Mouse (Mus musculus): Measurements from ENCODE around the gene Dtx3. TPM values are rescaled to one million over a fixed set of nuclear protein-coding genes. Genes with fewer than 3 reads are reported as not detected.

The Dtx3 gene
- polyA plus RNA-seq, 1 experiment from 2014 or later = 95.8 TPM

GRCm38 (mm10) chr10:127170837-127171272 lies 24.7 kb downstream of the Dtx3 start:
- Histone ChIP-seq H3K9ac (ENCODE audit: low read length) (0 out of 2 replicates have a peak overlapping the region, but pooled peaks have one; percentile 22), H3K4me3 (ENCODE audit: low read depth, low read length) (peak overlapping the region; percentile 32), H3K9me3 (ENCODE audit: control insufficient read depth, low read length) (no peaks in the 10 kb centered on the region), H3K4me1 (replicated peaks; ENCODE audit: control insufficient read depth, insufficient read depth, low read length) (peaks cover 13% of the 10 kb centered on the region), H3K27ac (ENCODE audit: low read depth) (no peak overlapping the region), H3K27me3 (replicated peaks; ENCODE audit: control insufficient read depth, insufficient read depth, low read length) (peaks cover 47% of the 10 kb centered on the region), H3K4me2 (ENCODE audit: low read length) (peak overlapping the region; percentile 61), H3K36me3 (ENCODE audit: control insufficient read depth, insufficient read depth, low read length) (0 out of 2 replicates have a peak, but pooled peaks cover 4% of the 10 kb centered on the region)
- DNase-seq (ENCODE audit: low spot score) (peak; percentile 91), ATAC-seq (replicated peaks; ENCODE audit: low FRiP score, low TSS enrichment, low read depth) (peak; percentile 67)
- under 1% methylated on average over 29 of the region's 29 CpGs for WGBS

- ATAC-seq (replicated peaks; ENCODE audit: low FRiP score, low TSS enrichment, low read depth) = no peak
- DNase-seq (ENCODE audit: low spot score) = no peak
- Histone ChIP-seq H3K9ac (ENCODE audit: low read length) (no peak overlapping the region), H3K9me3 (ENCODE audit: control insufficient read depth, low read length) (no peaks in the 10 kb centered on the region), H3K4me1 (replicated peaks; ENCODE audit: control insufficient read depth, insufficient read depth, low read length) (peaks cover 18% of the 10 kb centered on the region), H3K4me3 (ENCODE audit: low read depth, low read length) (peak overlapping the region; percentile 32), H3K4me2 (ENCODE audit: low read length) (peak overlapping the region; percentile 61), H3K27me3 (replicated peaks; ENCODE audit: control insufficient read depth, insufficient read depth, low read length) (peaks cover 52% of the 10 kb centered on the region), H3K36me3 (ENCODE audit: control insufficient read depth, insufficient read depth, low read length) (0 out of 2 replicates have a peak, but pooled peaks cover 4% of the 10 kb centered on the region), H3K27ac (ENCODE audit: low read depth) (no peak overlapping the region)
- 11% methylated on average over 22 of the region's 22 CpGs for WGBS
Measured at GRCm38 (mm10) chr10:127170002-127170401, 25.5 kb downstream of the Dtx3 start.

- DNase-seq (ENCODE audit: low spot score) = no peak
- H3K4me3 ChIP-seq (ENCODE audit: low read depth, low read length) = 0 out of 2 replicates have a peak overlapping the region, but pooled peaks have one; percentile 62
Measured at GRCm38 (mm10) chr10:127167614-127168192, 27.8 kb downstream of the Dtx3 start.

GRCm38 (mm10) chr10:127166771-127167613 lies 28.5 kb downstream of the Dtx3 start:
- H3K4me3 ChIP-seq (ENCODE audit: low read depth, low read length) = peak overlapping the region; percentile 62
- DNase-seq (ENCODE audit: low spot score) = no peak
- H3K27me3 ChIP-seq (replicated peaks; ENCODE audit: control insufficient read depth, insufficient read depth, low read length) = peaks cover 52% of the 10 kb centered on the region
- H3K4me2 ChIP-seq (ENCODE audit: low read length) = peak overlapping the region; percentile 100
- no peak for ATAC-seq (replicated peaks; ENCODE audit: low FRiP score, low TSS enrichment, low read depth)
- H3K4me1 ChIP-seq (replicated peaks; ENCODE audit: control insufficient read depth, insufficient read depth, low read length) = peaks cover 22% of the 10 kb centered on the region
- H3K27ac ChIP-seq (ENCODE audit: low read depth) = 0 out of 2 replicates have a peak overlapping the region, but pooled peaks have one; percentile 1
- peak overlapping the region; percentile 81 for H3K9ac ChIP-seq (ENCODE audit: low read length)
- WGBS = 27% methylated on average over 15 of the region's 15 CpGs
- H3K9me3 ChIP-seq (ENCODE audit: control insufficient read depth, low read length) = no peaks in the 10 kb centered on the region
- H3K36me3 ChIP-seq (ENCODE audit: control insufficient read depth, insufficient read depth, low read length) = 0 out of 2 replicates have a peak, but pooled peaks cover 4% of the 10 kb centered on the region

More at GRCm38 (mm10) chr10:127167614-127168192, 27.8 kb downstream of the Dtx3 start:
- no peaks in the 10 kb centered on the region for H3K9me3 ChIP-seq (ENCODE audit: control insufficient read depth, low read length)
- WGBS = 16% methylated on average over 10 of the region's 10 CpGs
- peak overlapping the region; percentile 100 for H3K4me2 ChIP-seq (ENCODE audit: low read length)
- peaks cover 22% of the 10 kb centered on the region for H3K4me1 ChIP-seq (replicated peaks; ENCODE audit: control insufficient read depth, insufficient read depth, low read length)
- ATAC-seq (replicated peaks; ENCODE audit: low FRiP score, low TSS enrichment, low read depth) = no peak
- H3K27ac ChIP-seq (ENCODE audit: low read depth) = 0 out of 2 replicates have a peak overlapping the region, but pooled peaks have one; percentile 22
- peaks cover 52% of the 10 kb centered on the region for H3K27me3 ChIP-seq (replicated peaks; ENCODE audit: control insufficient read depth, insufficient read depth, low read length)
- H3K9ac ChIP-seq (ENCODE audit: low read length) = no peak overlapping the region
- H3K36me3 ChIP-seq (ENCODE audit: control insufficient read depth, insufficient read depth, low read length) = 0 out of 2 replicates have a peak, but pooled peaks cover 4% of the 10 kb centered on the region

- Histone ChIP-seq H3K4me2 (ENCODE audit: low read length) (peak overlapping the region; percentile 100), H3K4me1 (replicated peaks; ENCODE audit: control insufficient read depth, insufficient read depth, low read length) (peaks cover 22% of the 10 kb centered on the region), H3K9me3 (ENCODE audit: control insufficient read depth, low read length) (no peaks in the 10 kb centered on the region), H3K27ac (ENCODE audit: low read depth) (peak overlapping the region; percentile 70; the same call in 1 of the 2 replicates), H3K27me3 (replicated peaks; ENCODE audit: control insufficient read depth, insufficient read depth, low read length) (peaks cover 52% of the 10 kb centered on the region), H3K36me3 (ENCODE audit: control insufficient read depth, insufficient read depth, low read length) (0 out of 2 replicates have a peak, but pooled peaks cover 4% of the 10 kb centered on the region), H3K9ac (ENCODE audit: low read length) (peak overlapping the region; percentile 81), H3K4me3 (ENCODE audit: low read depth, low read length) (peak overlapping the region; percentile 62)
- ATAC-seq (replicated peaks; ENCODE audit: low FRiP score, low TSS enrichment, low read depth) = no peak
- 4% methylated on average over 11 of the region's 11 CpGs for WGBS
- no peak for DNase-seq (ENCODE audit: low spot score)
Measured at GRCm38 (mm10) chr10:127166404-127166715, 29.2 kb downstream of the Dtx3 start.

- Histone ChIP-seq H3K9ac (ENCODE audit: low read length) (peak overlapping the region; percentile 81), H3K4me2 (ENCODE audit: low read length) (peak overlapping the region; percentile 100), H3K36me3 (ENCODE audit: control insufficient read depth, insufficient read depth, low read length) (0 out of 2 replicates have a peak, but pooled peaks cover 4% of the 10 kb centered on the region), H3K27me3 (replicated peaks; ENCODE audit: control insufficient read depth, insufficient read depth, low read length) (peaks cover 50% of the 10 kb centered on the region), H3K4me1 (replicated peaks; ENCODE audit: control insufficient read depth, insufficient read depth, low read length) (peaks cover 19% of the 10 kb centered on the region), H3K4me3 (ENCODE audit: low read depth, low read length) (peak overlapping the region; percentile 62), H3K9me3 (ENCODE audit: control insufficient read depth, low read length) (no peaks in the 10 kb centered on the region), H3K27ac (ENCODE audit: low read depth) (peak overlapping the region; percentile 70)
- under 1% methylated on average over 55 of the region's 56 CpGs for WGBS
- ATAC-seq (replicated peaks; ENCODE audit: low FRiP score, low TSS enrichment, low read depth) (peak; percentile 41), DNase-seq (ENCODE audit: low spot score) (peak; percentile 84)
Measured at GRCm38 (mm10) chr10:127165654-127166403, 29.7 kb downstream of the Dtx3 start.

GRCm38 (mm10) chr10:127165354-127165653 lies 30.2 kb downstream of the Dtx3 start:
- Histone ChIP-seq H3K4me3 (ENCODE audit: low read depth, low read length) (peak overlapping the region; percentile 62), H3K9ac (ENCODE audit: low read length) (peak overlapping the region; percentile 81), H3K4me2 (ENCODE audit: low read length) (peak overlapping the region; percentile 100), H3K36me3 (ENCODE audit: control insufficient read depth, insufficient read depth, low read length) (0 out of 2 replicates have a peak, but pooled peaks cover 4% of the 10 kb centered on the region), H3K9me3 (ENCODE audit: control insufficient read depth, low read length) (no peaks in the 10 kb centered on the region), H3K4me1 (replicated peaks; ENCODE audit: control insufficient read depth, insufficient read depth, low read length) (peaks cover 14% of the 10 kb centered on the region), H3K27me3 (replicated peaks; ENCODE audit: control insufficient read depth, insufficient read depth, low read length) (peaks cover 46% of the 10 kb centered on the region), H3K27ac (ENCODE audit: low read depth) (peak overlapping the region; percentile 70)
- WGBS = 0% methylated on average over 41 of the region's 42 CpGs
- DNase-seq (ENCODE audit: low spot score) (no peak), ATAC-seq (replicated peaks; ENCODE audit: low FRiP score, low TSS enrichment, low read depth) (peak; percentile 32; the same call in 1 of the 2 replicates)
